Mouse (Mus musculus): ENCODE results near the gene Heyl.

Gene Heyl

GRCm38 (mm10) chr4:123233492-123234084, at the start of gene Heyl:
TSS of gene Heyl (plus strand) at chr4:123233556.
- in situ Hi-C loops (cut with MboI, MseI): no loop called here

GRCm38 (mm10) chr4:123184816-123185215, 48.5 kb upstream of the Heyl start:
- in situ Hi-C loops (cut with MboI, MseI): no loop called here

GRCm38 (mm10) chr4:123192336-123192735, 41.0 kb upstream of the Heyl start:
- in situ Hi-C loops (cut with MboI, MseI): no loop called here

- in situ Hi-C loops (cut with MboI, MseI): no loop called here
These were observed 39.6 kb upstream of the Heyl start for GRCm38 (mm10) chr4:123193791-123194190.

DNA sequence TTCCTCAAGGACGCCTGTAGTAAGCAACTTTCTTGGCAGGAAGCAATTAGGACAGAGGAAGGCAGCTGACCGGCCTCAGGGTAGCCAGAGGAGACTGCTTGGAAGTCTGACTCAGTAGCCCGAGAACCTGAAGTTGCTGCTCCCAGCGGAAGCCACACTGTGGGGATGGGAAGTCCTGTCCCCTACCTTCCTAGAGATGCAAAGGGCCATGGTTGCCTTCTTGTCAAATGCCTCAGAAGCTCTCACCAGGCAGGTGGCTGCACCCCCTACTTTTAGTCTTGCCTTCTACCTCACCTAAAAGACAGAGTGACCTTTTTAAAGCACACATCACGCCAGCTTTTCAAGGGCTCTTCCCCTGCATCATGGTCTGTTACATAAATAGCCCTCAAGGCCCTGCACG, 36.7 kb upstream of the Heyl start:
- in situ Hi-C loops (cut with MboI, MseI): no loop called here

- in situ Hi-C loops (cut with MboI, MseI): no loop called here
These were observed 32.6 kb upstream of the Heyl start for GRCm38 (mm10) chr4:123200771-123201185.

- in situ Hi-C loops (cut with MboI, MseI): no loop called here
These were observed 31.9 kb upstream of the Heyl start, which contains the start of gene Nt5c1a for GRCm38 (mm10) chr4:123201186-123202093. TSS of gene Nt5c1a (plus strand) at chr4:123201504.

DNA sequence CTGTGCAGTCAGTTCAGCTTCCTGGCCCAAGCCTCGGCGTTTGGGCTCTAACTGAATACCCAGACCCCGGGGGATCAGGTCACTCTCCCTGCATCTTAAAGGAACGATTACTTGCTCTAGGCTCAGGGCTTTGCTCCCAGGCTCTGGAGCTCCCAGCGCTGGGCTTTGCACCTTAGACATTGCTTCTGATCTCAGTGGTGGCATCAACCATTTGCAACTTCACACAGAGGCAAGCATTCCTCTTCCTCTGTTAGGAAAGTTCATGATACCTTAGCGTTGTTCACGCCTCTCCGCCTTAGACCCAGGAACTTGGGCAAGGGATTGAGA, 31.3 kb upstream of the Heyl start:
- in situ Hi-C loops (cut with MboI, MseI): no loop called here

GRCm38 (mm10) chr4:123207337-123207736, 26.0 kb upstream of the Heyl start:
- in situ Hi-C loops (cut with MboI, MseI): no loop called here

DNA sequence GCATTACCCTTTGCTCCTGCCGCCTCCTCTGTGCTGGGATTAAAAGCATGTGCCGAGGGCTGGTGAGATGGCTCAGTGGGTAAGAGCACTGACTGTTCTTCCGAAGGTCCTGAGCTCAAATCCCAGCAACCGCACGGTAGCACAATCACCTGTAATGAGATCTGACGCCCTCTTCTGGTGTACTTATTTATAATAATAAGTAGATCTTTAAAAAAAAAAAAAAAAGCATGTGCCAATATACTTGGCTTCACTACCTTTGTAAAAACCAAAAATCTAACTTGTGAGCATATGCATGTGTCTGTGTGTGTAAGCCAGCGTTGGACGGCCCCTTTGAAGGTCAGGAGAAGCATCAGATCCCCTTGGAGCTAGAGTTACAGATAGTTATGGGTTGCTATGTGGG, 22.4 kb upstream of the Heyl start:
- in situ Hi-C loops (cut with MboI, MseI): no loop called here

DNA sequence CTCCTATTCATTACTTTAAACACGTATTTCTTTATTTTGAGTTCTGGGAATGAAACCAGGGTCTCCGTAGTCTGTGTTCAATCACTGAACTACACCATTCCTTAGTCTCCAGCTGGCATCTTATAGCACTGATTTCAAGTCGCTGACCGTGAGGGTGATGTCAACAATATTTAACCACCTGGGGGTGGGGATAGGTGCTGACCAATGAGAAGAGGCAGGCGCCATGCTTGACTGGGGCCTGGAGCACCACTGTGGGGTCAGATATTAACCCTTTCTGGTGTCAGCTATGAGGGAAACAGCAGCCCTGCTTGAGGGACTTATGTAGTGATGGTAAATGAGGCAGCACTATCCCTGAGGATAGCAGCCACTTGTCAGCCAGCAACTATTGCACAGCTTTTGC, 21.9 kb upstream of the Heyl start:
- in situ Hi-C loops (cut with MboI, MseI): no loop called here

GRCm38 (mm10) chr4:123212330-123212729, 21.0 kb upstream of the Heyl start:
- in situ Hi-C loops (cut with MboI, MseI): no loop called here

GRCm38 (mm10) chr4:123213975-123214374, 19.4 kb upstream of the Heyl start:
- in situ Hi-C loops (cut with MboI, MseI): no loop called here

DNA sequence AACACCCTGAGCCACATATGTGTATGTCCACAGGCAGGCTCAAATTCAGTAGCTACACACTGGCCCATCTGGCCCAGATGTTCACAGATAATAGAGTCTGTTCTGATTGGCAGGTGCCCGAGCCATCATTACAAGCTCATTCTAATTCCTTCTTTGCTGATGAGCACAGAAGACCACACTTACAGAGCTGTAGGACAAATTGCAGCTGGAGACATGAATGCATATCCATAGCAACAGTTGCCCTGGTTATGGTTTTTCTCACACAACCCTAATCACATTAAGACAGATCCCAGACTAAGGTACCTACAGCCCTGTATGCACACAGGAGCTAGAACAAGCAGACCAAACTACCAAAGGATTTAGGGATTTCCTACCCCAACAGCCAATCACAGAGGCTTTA, 18.0 kb upstream of the Heyl start:
- in situ Hi-C loops (cut with MboI, MseI): loop anchor here (5.0 kb wide), 1 partner anchor 42 kb away; no protein-coding TSS in a partner anchor

DNA sequence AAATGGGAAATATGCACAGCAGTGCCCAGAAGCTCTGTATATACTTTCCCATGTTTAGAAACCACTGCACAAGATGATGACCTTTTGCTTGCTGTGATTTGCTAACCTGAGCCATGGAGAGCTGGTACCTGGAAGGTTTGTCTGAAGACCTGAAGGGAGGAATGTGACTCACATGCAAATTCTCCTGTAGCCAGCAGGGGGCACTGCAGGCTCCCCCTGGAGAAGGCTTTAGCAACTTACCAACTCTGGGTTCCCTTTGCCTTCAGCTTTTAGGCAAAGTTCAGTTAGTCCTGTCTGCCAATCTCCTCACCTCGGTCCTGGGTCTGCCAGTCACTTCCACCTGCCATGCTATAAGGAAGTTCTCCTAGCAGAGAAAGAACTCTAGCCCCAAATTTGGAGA, 16.6 kb upstream of the Heyl start:
- in situ Hi-C loops (cut with MboI, MseI): loop anchor here (5.0 kb wide), 1 partner anchor 41 kb away; no protein-coding TSS in a partner anchor

- in situ Hi-C loops (cut with MboI, MseI): loop anchor here (5.0 kb wide), 1 partner anchor 37 kb away; no protein-coding TSS in a partner anchor
These were observed 13.5 kb upstream of the Heyl start for GRCm38 (mm10) chr4:123219720-123220357.

GRCm38 (mm10) chr4:123220637-123221036, 12.7 kb upstream of the Heyl start:
- in situ Hi-C loops (cut with MboI, MseI): no loop called here

DNA sequence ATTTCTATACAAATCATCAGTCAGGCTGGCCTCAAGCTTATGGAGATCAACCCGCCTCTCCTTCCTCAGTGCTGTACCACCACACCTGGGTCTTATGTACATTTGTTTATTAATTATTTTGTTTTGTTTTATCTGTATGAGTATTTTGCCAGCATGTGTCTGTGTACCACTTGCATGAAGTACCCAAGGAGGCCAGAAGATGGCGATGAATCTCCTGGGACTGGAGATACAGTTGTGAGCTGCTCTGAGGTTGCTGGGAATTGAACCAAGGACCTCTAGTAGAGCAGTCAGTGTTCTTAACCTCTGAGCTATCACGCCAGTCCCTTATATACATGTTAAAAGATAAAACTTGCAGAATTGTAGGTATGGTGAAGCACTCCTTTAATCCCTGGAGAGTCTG, 10.0 kb upstream of the Heyl start:
- in situ Hi-C loops (cut with MboI, MseI): no loop called here

- in situ Hi-C loops (cut with MboI, MseI): no loop called here
These were observed 7.5 kb upstream of the Heyl start for GRCm38 (mm10) chr4:123225718-123226403.

DNA sequence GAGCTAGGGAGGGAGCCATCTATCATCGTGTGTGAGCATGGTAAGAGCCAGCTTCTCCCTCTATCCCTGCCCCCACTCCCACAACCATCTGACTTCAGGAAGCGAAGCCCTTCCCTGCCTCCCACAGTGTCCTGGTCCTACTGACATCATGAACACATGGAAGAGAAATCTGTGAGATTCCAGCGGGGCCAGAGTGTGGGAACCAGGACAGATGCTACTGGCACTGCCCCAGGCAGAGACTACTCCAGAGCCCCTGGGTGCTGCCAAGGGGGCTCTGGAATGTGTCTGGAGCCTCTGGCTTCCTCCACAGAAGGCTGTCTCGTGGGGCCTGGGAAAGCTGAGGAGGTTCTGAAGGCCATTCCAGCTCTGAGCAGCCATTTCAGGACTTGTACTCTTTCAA, 5.6 kb upstream of the Heyl start:
- in situ Hi-C loops (cut with MboI, MseI): no loop called here

- in situ Hi-C loops (cut with MboI, MseI): no loop called here
These were observed 5.1 kb upstream of the Heyl start for GRCm38 (mm10) chr4:123228270-123228669.

DNA sequence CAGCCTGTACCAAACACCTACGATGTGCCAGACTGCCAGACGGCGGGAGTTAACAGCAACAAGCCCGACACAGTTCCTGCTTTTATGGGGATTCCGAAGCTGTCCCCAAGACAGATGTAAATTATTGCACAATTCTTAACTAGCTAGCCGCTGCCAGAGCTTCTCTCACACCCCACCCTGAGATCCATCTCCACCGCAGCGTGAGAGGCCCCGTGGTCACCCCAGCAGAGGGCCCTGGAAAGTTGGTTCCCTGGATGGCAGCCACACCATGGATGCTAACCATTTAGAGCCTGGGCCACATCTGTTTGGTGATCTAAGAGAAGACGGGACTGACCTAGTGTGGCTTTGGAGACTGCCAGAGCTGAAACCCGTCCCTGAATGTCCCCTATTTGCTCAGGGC, 4.2 kb upstream of the Heyl start:
- in situ Hi-C loops (cut with MboI, MseI): no loop called here

All from T-helper 2 cell (primary cell).